Mouse (Mus musculus): ENCODE results near the gene Cerkl. TPM values are rescaled to one million over a fixed set of nuclear protein-coding genes. Genes with fewer than 3 reads are reported as not detected.

The Cerkl gene
- polyA plus RNA-seq, 1 experiment from 2014 or later = 0.42 TPM

DNA sequence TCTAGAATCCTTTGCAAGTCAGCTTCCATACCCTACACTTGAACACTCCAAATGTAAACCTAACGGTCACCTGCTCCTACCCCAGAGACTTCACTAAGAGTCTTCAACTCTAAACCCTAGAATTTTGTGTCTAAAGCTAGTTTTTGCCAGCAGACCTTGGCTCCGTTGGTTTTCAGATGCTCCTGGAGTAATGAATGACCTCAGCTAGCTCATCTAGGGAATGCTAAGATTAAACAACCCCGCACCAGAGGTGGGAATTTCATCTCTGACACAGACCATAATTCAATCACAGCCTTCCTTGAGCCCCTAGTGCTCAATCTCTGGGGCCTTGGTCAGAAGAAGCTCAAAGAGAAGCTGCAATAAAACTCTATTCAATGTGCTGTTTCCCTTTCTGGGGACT lies 849 bp upstream of the Cerkl start:
- 60% methylated on average over 3 of the region's 3 CpGs for WGBS
- peaks cover 13% of the 10 kb centered on the region for H3K4me1 ChIP-seq (replicated peaks)
- H3K27ac ChIP-seq = no peak overlapping the region
- no peak overlapping the region for H3K4me2 ChIP-seq
- no peak overlapping the region for H3K4me3 ChIP-seq
- no peak overlapping the region for H3K9ac ChIP-seq
- no peak for ATAC-seq (replicated peaks; ENCODE audit: insufficient number of reproducible peaks, insufficient read depth, low FRiP score, low read depth)
- no peaks in the 10 kb centered on the region for H3K36me3 ChIP-seq
- H3K9me3 ChIP-seq (replicated peaks) = no peaks in the 10 kb centered on the region
- H3K27me3 ChIP-seq = peaks cover 85% of the 10 kb centered on the region

- Histone ChIP-seq H3K9me3 (replicated peaks) (no peaks in the 10 kb centered on the region), H3K4me3 (no peak overlapping the region), H3K27ac (no peak overlapping the region), H3K4me2 (no peak overlapping the region), H3K4me1 (replicated peaks) (peaks cover 13% of the 10 kb centered on the region), H3K9ac (no peak overlapping the region), H3K27me3 (peaks cover 82% of the 10 kb centered on the region), H3K36me3 (no peaks in the 10 kb centered on the region)
- no peak for ATAC-seq (replicated peaks; ENCODE audit: insufficient number of reproducible peaks, insufficient read depth, low FRiP score, low read depth)
- WGBS = 5% methylated on average over 10 of the region's 10 CpGs
Measured at GRCm38 (mm10) chr2:79455646-79456045, 939 bp downstream of the Cerkl start.

DNA sequence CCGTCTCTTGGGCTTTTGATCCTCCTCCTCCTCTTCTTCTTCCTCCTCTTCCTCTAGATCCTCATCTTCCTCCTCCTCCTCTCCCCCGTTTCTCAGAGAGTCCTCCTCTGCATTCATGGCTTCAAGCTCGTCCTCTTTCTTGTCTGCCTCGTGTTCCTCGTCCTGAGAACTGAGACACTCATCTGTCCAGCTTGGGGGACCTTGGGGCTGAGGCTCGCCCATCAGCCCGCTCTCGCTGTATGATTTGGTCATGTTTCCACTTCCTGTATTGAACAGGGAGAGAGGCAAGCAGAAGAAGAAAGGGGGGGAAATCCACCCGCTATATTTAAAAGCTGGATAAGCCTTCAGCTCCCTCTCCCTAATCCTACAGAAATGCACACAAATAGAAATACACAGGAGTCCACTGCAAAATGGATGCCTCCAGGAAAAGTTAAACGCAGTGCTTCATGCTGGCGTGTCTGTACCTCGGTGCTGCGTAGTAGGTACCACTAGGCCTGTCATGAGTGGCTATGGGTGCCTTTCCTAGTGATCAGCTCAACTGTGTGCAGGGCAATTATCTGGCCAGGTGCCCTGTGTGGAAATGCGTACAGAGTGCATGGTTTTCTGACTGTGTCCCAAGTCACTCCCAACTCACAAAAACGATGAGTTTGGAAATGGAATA lies 1.7 kb downstream of the Cerkl start:
- Histone ChIP-seq H3K9me3 (replicated peaks) (no peaks in the 10 kb centered on the region), H3K4me3 (no peak overlapping the region), H3K9ac (no peak overlapping the region), H3K4me1 (replicated peaks) (peaks cover 13% of the 10 kb centered on the region), H3K4me2 (no peak overlapping the region), H3K27ac (no peak overlapping the region), H3K36me3 (no peaks in the 10 kb centered on the region), H3K27me3 (peaks cover 76% of the 10 kb centered on the region)
- 17% methylated on average over 15 of the region's 15 CpGs for WGBS
- ATAC-seq (replicated peaks; ENCODE audit: insufficient number of reproducible peaks, insufficient read depth, low FRiP score, low read depth) = no peak

DNA sequence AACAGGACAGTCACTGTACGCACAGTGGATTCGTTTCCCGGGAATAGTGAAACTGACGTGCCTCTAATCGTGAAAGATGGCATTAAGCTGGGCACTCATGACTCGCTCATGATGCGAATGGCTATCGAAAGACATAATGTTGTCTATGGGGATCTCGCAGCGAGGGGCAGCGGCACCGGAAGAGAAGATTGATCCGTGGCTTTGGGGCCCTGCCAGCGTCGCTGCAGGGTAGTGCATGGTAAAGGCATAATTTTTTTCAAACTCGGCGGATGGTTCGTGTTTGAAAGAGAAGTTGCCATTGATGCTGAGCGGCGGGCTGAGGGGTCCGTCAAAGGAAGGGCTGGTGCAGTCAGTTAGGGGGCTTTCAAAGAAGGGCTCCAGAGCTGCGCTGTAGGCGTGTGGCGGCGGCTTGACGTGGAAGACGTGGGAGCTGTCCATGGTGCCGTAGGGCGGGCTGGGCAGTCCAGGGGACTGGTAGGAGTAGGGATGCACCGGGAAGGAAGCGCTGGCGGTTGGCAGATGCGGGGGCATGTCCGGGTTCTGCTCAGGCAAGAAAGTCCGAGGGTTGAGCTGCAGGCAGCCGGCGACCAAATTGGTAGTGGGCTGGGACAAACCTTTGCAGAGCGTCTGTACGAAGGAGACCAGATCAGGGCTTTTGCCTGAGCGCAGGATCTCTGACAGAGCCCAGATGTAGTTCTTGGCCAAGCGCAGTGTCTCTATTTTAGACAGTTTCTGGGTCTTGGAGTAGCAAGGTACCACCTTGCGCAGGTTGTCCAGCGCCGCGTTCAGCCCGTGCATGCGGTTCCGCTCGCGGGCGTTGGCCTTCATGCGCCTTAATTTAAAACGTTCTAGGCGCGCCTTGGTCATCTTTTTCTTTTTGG lies 2.4 kb downstream of the Cerkl start:
- peak; percentile 85; the same call in 1 of the 2 replicates for ATAC-seq (replicated peaks; ENCODE audit: insufficient number of reproducible peaks, insufficient read depth, low FRiP score, low read depth)
- Histone ChIP-seq H3K4me1 (replicated peaks) (peaks cover 13% of the 10 kb centered on the region), H3K4me3 (peak overlapping the region; percentile 55), H3K9ac (no peak overlapping the region), H3K36me3 (no peaks in the 10 kb centered on the region), H3K9me3 (replicated peaks) (no peaks in the 10 kb centered on the region), H3K27me3 (peaks cover 68% of the 10 kb centered on the region), H3K27ac (no peak overlapping the region), H3K4me2 (peak overlapping the region; percentile 89)
- 4% methylated on average over 55 of the region's 55 CpGs for WGBS

DNA sequence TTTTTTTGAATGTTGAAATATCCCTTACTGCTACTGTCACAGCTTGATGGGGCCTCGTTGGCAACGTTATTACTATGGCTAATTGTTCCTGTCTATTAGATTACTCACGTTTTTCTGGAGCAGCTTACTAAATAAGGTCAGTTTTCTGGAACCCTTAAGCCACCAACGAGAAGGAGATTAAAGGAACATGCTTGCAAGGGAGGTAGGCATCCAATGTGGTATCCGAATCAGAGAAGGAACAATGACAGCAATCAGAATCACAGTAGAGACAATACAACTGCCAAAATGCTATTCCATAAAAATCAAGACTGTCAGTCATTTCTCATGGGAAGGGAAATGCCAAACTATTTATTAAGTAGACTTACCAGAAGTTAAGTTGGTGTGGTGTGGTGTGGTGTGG lies 5.1 kb downstream of the Cerkl start:
- Histone ChIP-seq H3K9me3 (replicated peaks) (no peaks in the 10 kb centered on the region), H3K4me1 (replicated peaks) (peaks cover 8% of the 10 kb centered on the region), H3K27me3 (peaks cover 41% of the 10 kb centered on the region), H3K27ac (no peak overlapping the region), H3K36me3 (no peaks in the 10 kb centered on the region), H3K4me2 (no peak overlapping the region), H3K4me3 (no peak overlapping the region), H3K9ac (no peak overlapping the region)
- 42% methylated on average over 5 of the region's 5 CpGs for WGBS
- ATAC-seq (replicated peaks; ENCODE audit: insufficient number of reproducible peaks, insufficient read depth, low FRiP score, low read depth) = no peak

GRCm38 (mm10) chr2:79450684-79451394 lies 5.7 kb downstream of the Cerkl start:
- Histone ChIP-seq H3K4me1 (replicated peaks) (peaks cover 7% of the 10 kb centered on the region), H3K4me2 (no peak overlapping the region), H3K9ac (no peak overlapping the region), H3K9me3 (replicated peaks) (no peaks in the 10 kb centered on the region), H3K36me3 (no peaks in the 10 kb centered on the region), H3K27ac (no peak overlapping the region), H3K27me3 (peaks cover 35% of the 10 kb centered on the region), H3K4me3 (no peak overlapping the region)
- WGBS = 61% methylated on average over 4 of the region's 4 CpGs
- no peak for ATAC-seq (replicated peaks; ENCODE audit: insufficient number of reproducible peaks, insufficient read depth, low FRiP score, low read depth)

DNA sequence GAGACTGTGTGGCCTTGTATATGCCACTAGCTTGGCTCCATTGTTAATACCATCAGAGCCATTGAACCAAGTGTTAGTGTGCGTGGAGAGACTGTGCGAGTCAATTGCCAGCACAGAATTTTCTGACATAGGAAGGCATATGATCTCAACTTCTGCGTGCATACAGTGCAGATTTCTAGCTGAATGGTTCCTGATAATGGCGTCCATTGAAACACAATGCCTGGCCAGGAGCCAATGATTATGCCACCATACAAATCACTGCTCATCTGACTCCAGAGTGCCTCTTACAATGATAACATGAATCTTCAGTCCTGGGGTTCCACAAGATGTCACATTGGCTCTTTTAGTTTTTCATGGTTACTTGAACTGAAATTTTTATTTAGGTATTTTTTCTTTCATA lies 7.2 kb downstream of the Cerkl start:
- no peak overlapping the region for H3K27ac ChIP-seq
- H3K9me3 ChIP-seq (replicated peaks) = no peaks in the 10 kb centered on the region
- H3K27me3 ChIP-seq = peaks cover 21% of the 10 kb centered on the region
- no peak for ATAC-seq (replicated peaks; ENCODE audit: insufficient number of reproducible peaks, insufficient read depth, low FRiP score, low read depth)
- H3K4me2 ChIP-seq = no peak overlapping the region
- no peaks in the 10 kb centered on the region for H3K36me3 ChIP-seq
- no peak overlapping the region for H3K4me3 ChIP-seq
- peaks cover 6% of the 10 kb centered on the region for H3K4me1 ChIP-seq (replicated peaks)
- WGBS = 54% methylated on average over 4 of the region's 4 CpGs
- H3K9ac ChIP-seq = no peak overlapping the region

DNA sequence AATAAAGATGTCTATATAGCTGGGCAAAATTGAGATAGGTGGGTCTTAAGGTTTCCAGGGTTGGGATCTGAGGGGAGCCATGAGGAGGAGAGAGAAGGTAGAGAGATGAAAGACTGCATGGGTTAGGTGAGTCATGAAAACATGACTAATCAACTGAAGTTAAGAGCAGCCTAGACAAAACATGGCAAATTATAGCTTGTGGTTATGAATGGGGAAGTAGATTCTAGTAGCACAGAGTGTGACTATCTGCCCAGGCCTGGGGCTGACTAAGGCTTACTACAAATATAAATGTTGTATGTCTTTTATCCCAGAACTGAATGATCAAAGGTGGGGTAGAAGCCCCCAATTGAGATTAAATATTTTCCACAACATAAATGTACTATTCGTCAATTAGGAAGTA lies 9.4 kb downstream of the Cerkl start:
- H3K27ac ChIP-seq = no peak overlapping the region
- no peak overlapping the region for H3K4me2 ChIP-seq
- ATAC-seq (replicated peaks; ENCODE audit: insufficient number of reproducible peaks, insufficient read depth, low FRiP score, low read depth) = no peak
- H3K4me3 ChIP-seq = no peak overlapping the region
- no peaks in the 10 kb centered on the region for H3K4me1 ChIP-seq (replicated peaks)
- 55% methylated on average over 1 of the region's 1 CpGs for WGBS
- H3K27me3 ChIP-seq = peaks cover 8% of the 10 kb centered on the region
- H3K9me3 ChIP-seq (replicated peaks) = no peaks in the 10 kb centered on the region
- no peak overlapping the region for H3K9ac ChIP-seq
- no peaks in the 10 kb centered on the region for H3K36me3 ChIP-seq

DNA sequence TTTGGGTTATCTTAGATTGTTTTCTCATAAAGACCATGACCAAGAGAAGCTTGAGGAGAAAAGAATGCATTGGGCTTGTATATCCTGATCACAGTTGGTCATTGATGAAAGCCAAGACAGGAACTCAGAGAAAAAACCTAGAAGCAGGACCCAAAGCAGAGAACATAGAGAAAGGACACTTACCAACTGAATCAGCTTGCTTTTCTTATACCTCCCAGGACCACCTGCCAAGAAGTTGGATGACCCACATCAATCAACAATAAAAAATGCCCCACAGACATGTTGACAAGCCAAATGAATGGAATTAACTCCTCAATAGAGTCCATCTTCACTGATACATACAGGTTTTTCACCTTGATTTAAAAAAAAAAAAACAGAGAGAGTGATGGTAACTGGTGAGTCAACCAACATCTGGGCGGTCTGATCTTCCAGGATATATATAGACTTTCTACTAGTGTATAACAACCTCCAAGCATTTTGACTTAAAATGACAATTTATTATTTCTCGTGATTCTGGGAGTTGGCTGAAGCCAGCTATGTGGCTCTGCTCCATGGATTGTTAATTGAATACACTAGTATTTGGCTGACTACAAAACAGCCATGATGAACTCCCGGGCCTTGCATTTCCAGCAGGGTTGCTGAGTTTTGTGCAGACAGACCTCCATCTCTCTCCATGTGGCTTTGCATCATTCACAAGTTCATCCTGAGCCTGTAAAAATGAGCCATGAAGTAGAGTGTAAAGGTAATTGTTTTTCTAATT lies 12.5 kb downstream of the Cerkl start:
- H3K4me3 ChIP-seq = no peak overlapping the region
- no peaks in the 10 kb centered on the region for H3K9me3 ChIP-seq (replicated peaks)
- ATAC-seq (replicated peaks; ENCODE audit: insufficient number of reproducible peaks, insufficient read depth, low FRiP score, low read depth) = no peak
- H3K4me2 ChIP-seq = no peak overlapping the region
- H3K4me1 ChIP-seq (replicated peaks) = no peaks in the 10 kb centered on the region
- H3K27me3 ChIP-seq = no peaks in the 10 kb centered on the region
- no peaks in the 10 kb centered on the region for H3K36me3 ChIP-seq
- no peak overlapping the region for H3K27ac ChIP-seq
- WGBS = 75% methylated on average over 3 of the region's 3 CpGs
- H3K9ac ChIP-seq = no peak overlapping the region

DNA sequence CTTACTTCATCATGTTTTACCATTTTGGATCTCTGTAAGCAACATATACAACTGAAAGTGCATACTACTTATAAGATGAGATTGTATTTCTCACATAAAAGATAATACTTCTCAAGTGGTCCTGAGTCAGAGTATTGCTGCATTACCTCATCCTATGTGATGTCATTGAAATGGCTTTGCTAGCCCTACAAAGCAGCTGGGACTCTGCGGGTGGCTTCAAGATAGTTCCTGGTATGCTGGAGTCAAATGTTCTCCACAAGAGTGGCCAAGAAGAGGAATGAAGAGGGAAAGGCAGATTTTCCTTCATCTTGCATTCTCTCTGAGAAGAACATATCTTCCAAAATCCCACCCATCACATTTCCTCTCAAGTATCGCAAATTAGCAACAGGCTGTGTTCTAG lies 13.2 kb downstream of the Cerkl start:
- no peaks in the 10 kb centered on the region for H3K4me1 ChIP-seq (replicated peaks)
- H3K9ac ChIP-seq = no peak overlapping the region
- H3K36me3 ChIP-seq = no peaks in the 10 kb centered on the region
- no peaks in the 10 kb centered on the region for H3K27me3 ChIP-seq
- no peaks in the 10 kb centered on the region for H3K9me3 ChIP-seq (replicated peaks)
- no peak overlapping the region for H3K4me3 ChIP-seq
- H3K27ac ChIP-seq = no peak overlapping the region
- ATAC-seq (replicated peaks; ENCODE audit: insufficient number of reproducible peaks, insufficient read depth, low FRiP score, low read depth) = no peak
- WGBS = 86% methylated on average over 2 of the region's 2 CpGs
- no peak overlapping the region for H3K4me2 ChIP-seq

DNA sequence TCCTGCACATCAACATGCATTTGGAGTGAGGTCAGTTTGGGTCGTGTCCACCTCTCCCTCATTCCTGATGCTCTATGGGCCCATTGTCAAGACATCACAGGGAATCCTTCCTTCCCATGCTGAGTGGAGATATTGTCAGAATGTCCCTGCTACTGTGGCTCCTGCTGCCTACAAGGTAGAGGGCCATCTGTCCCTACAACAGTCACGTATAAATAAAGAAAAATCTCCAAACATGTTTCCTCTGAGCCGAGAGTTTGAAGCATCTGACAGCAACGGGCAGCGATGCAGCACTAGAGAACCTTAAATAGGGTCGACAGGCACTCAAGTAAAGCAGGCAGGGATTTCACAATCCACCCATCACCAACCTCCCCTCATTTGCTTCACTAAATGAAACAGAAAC lies 13.7 kb downstream of the Cerkl start:
- Histone ChIP-seq H3K9ac (no peak overlapping the region), H3K36me3 (no peaks in the 10 kb centered on the region), H3K4me1 (replicated peaks) (no peaks in the 10 kb centered on the region), H3K4me3 (no peak overlapping the region), H3K4me2 (no peak overlapping the region), H3K27ac (no peak overlapping the region), H3K27me3 (no peaks in the 10 kb centered on the region), H3K9me3 (replicated peaks) (no peaks in the 10 kb centered on the region)
- ATAC-seq (replicated peaks; ENCODE audit: insufficient number of reproducible peaks, insufficient read depth, low FRiP score, low read depth) = no peak
- WGBS = 74% methylated on average over 6 of the region's 6 CpGs

Measured in heart, embryonic 15.5 days (tissue).